Mouse (Mus musculus) lung, embryonic 15.5 days (tissue): ENCODE measurements at regions not wholly inside any gene's neighbourhood (a gene's known extent, or its start where the extent isn't known, plus 50 kb on each side); places are given as distances from the start of the nearest gene placed in this dataset.
"Not testable (repeated sequence)": the region's sequence is repeated elsewhere in the genome, so short reads cannot be mapped to it uniquely, and the experiment has no call there.

ENCODE experiments used
- ATAC-seq: fragments of 200-750 bp; cut with Nextera tagmentation; 2 replicates; pipeline ENCODE4 v1.8.0; 2017; ENCODE audit warnings: moderate number of reproducible peaks, borderline replicate concordance; ENCODE audit not compliant: low FRiP score, low TSS enrichment; ENCODE audit errors: extremely low read depth
- H3K27ac ChIP-seq: fragments of 300-500 bp; sonication (generic); 2 replicates; pipeline ENCODE4 v1.5.1; 2015; ENCODE audit warnings: moderate library complexity, mild to moderate bottlenecking, inconsistent platforms
- H3K27me3 ChIP-seq: fragments of 300-500 bp; sonication (generic); 2 replicates; pipeline ENCODE4 v1.6.1; 2015; ENCODE audit warnings: inconsistent platforms
- H3K36me3 ChIP-seq: fragments of 300-500 bp; sonication (generic); 2 replicates; pipeline ENCODE4 v1.6.1; 2015; ENCODE audit warnings: inconsistent platforms
- H3K4me1 ChIP-seq: fragments of 300-500 bp; sonication (generic); 2 replicates; pipeline ENCODE4 v1.6.1; 2015; ENCODE audit warnings: inconsistent platforms
- H3K4me2 ChIP-seq: fragments of 300-500 bp; sonication (generic); 2 replicates; pipeline ENCODE4 v1.6.1; 2015; ENCODE audit warnings: inconsistent platforms, mild to moderate bottlenecking, moderate library complexity
- H3K4me3 ChIP-seq: fragments of 300-500 bp; sonication (generic); 2 replicates; pipeline ENCODE4 v1.5.1; 2015; ENCODE audit warnings: mild to moderate bottlenecking, inconsistent platforms
- H3K9ac ChIP-seq: fragments of 300-500 bp; sonication (generic); 2 replicates; pipeline ENCODE4 v1.6.1; 2015; ENCODE audit warnings: inconsistent platforms
- H3K9me3 ChIP-seq: fragments of 300-500 bp; sonication (generic); 2 replicates; pipeline ENCODE4 v1.6.1; 2016; ENCODE audit warnings: inconsistent platforms
- WGBS: fragments of 180-500 bp; shearing (Covaris S2); methylation state at CpG from one replicate; pipeline ENCODE4 v1.1.7; 2015; 5-methylcytosine and 5-hydroxymethylcytosine counted together

GRCm38 (mm10) chr5:134046086-134046485 lies 53.4 kb upstream of the Castor2 start:
- no peak for ATAC-seq
- no peak overlapping the region for H3K9ac ChIP-seq
- H3K9me3 ChIP-seq = no peaks in the 10 kb centered on the region
- H3K4me1 ChIP-seq = no peaks in the 10 kb centered on the region; the same call in 1 of the 2 replicates
- WGBS = 79% methylated on average over 6 of the region's 6 CpGs
- no peak overlapping the region for H3K27ac ChIP-seq
- H3K36me3 ChIP-seq = no peaks in the 10 kb centered on the region
- H3K4me2 ChIP-seq = no peak overlapping the region
- H3K27me3 ChIP-seq = no peaks in the 10 kb centered on the region
- H3K4me3 ChIP-seq = no peak overlapping the region

GRCm38 (mm10) chr5:134042938-134043337 lies 56.6 kb upstream of the Castor2 start:
- H3K4me1 ChIP-seq, H3K4me2 ChIP-seq, H3K9me3 ChIP-seq, H3K27ac ChIP-seq, H3K36me3 ChIP-seq, ATAC-seq, H3K27me3 ChIP-seq, H3K9ac ChIP-seq, H3K4me3 ChIP-seq: not testable (repeated sequence)
- WGBS = 67% methylated on average over 2 of the region's 2 CpGs

- H3K4me3 ChIP-seq = no peak overlapping the region
- no peak overlapping the region for H3K27ac ChIP-seq
- no peaks in the 10 kb centered on the region for H3K9me3 ChIP-seq
- H3K9ac ChIP-seq = no peak overlapping the region
- H3K4me1 ChIP-seq = 0 out of 2 replicates have a peak, but pooled peaks cover 5% of the 10 kb centered on the region
- ATAC-seq = no peak
- 36% methylated on average over 11 of the region's 11 CpGs for WGBS
- no peaks in the 10 kb centered on the region for H3K36me3 ChIP-seq
- no peak overlapping the region for H3K4me2 ChIP-seq
- H3K27me3 ChIP-seq = no peaks in the 10 kb centered on the region
Observed at GRCm38 (mm10) chr5:134027316-134027966, 72.1 kb upstream of the Castor2 start.

- no peak overlapping the region for H3K27ac ChIP-seq
- H3K4me1 ChIP-seq = peaks cover 7% of the 10 kb centered on the region
- no peaks in the 10 kb centered on the region for H3K9me3 ChIP-seq
- no peaks in the 10 kb centered on the region for H3K27me3 ChIP-seq
- WGBS = 81% methylated on average over 13 of the region's 13 CpGs
- H3K4me3 ChIP-seq = no peak overlapping the region
- no peaks in the 10 kb centered on the region for H3K36me3 ChIP-seq
- no peak overlapping the region for H3K9ac ChIP-seq
- H3K4me2 ChIP-seq = no peak overlapping the region
- no peak for ATAC-seq
Observed at GRCm38 (mm10) chr5:134019651-134020432, 79.7 kb upstream of the Castor2 start.

- Histone ChIP-seq H3K4me3 (no peak overlapping the region), H3K9ac (no peak overlapping the region), H3K4me2 (peak overlapping the region; percentile 26; the same call in 1 of the 2 replicates), H3K36me3 (no peaks in the 10 kb centered on the region), H3K27ac (peak overlapping the region; percentile 89), H3K9me3 (no peaks in the 10 kb centered on the region), H3K4me1 (peaks cover 24% of the 10 kb centered on the region), H3K27me3 (no peaks in the 10 kb centered on the region)
- 11% methylated on average over 13 of the region's 13 CpGs for WGBS
- peak; percentile 93 for ATAC-seq
Observed at GRCm38 (mm10) chr5:134014257-134015163, 85.0 kb upstream of the Castor2 start.

GRCm38 (mm10) chr5:134013206-134013605 lies 86.3 kb upstream of the Castor2 start:
- 81% methylated on average over 8 of the region's 8 CpGs for WGBS
- Histone ChIP-seq H3K4me3 (no peak overlapping the region), H3K4me2 (no peak overlapping the region), H3K9ac (no peak overlapping the region), H3K4me1 (peaks cover 24% of the 10 kb centered on the region), H3K36me3 (no peaks in the 10 kb centered on the region), H3K27ac (peak overlapping the region; percentile 89; the same call in 1 of the 2 replicates), H3K9me3 (no peaks in the 10 kb centered on the region), H3K27me3 (no peaks in the 10 kb centered on the region)
- ATAC-seq = no peak

- no peaks in the 10 kb centered on the region for H3K27me3 ChIP-seq
- peaks cover 21% of the 10 kb centered on the region for H3K4me1 ChIP-seq
- WGBS = 76% methylated on average over 14 of the region's 14 CpGs
- H3K36me3 ChIP-seq = no peaks in the 10 kb centered on the region
- H3K4me3 ChIP-seq = no peak overlapping the region
- no peak overlapping the region for H3K4me2 ChIP-seq
- H3K27ac ChIP-seq = no peak overlapping the region
- H3K9me3 ChIP-seq = no peaks in the 10 kb centered on the region
- no peak overlapping the region for H3K9ac ChIP-seq
- no peak for ATAC-seq
Observed at GRCm38 (mm10) chr5:134009843-134010242, 89.7 kb upstream of the Castor2 start.

- WGBS = 19% methylated on average over 3 of the region's 3 CpGs
Observed at GRCm38 (mm10) chr5:134007127-134007771, 92.3 kb upstream of the Castor2 start.

GRCm38 (mm10) chr5:134006470-134007126 lies 92.9 kb upstream of the Castor2 start:
- WGBS = 6% methylated on average over 14 of the region's 14 CpGs
- Histone ChIP-seq H3K9me3 (no peaks in the 10 kb centered on the region), H3K4me3 (peak overlapping the region; percentile 24), H3K36me3 (no peaks in the 10 kb centered on the region), H3K9ac (no peak overlapping the region), H3K27ac (no peak overlapping the region), H3K27me3 (no peaks in the 10 kb centered on the region), H3K4me1 (peaks cover 4% of the 10 kb centered on the region; the same call in 1 of the 2 replicates), H3K4me2 (peak overlapping the region; percentile 59)
- peak; percentile 86 for ATAC-seq

More at GRCm38 (mm10) chr5:134007127-134007771, 92.3 kb upstream of the Castor2 start:
- H3K9me3 ChIP-seq = no peaks in the 10 kb centered on the region
- no peak overlapping the region for H3K4me2 ChIP-seq
- no peak overlapping the region for H3K4me3 ChIP-seq
- H3K9ac ChIP-seq = no peak overlapping the region
- peaks cover 4% of the 10 kb centered on the region; the same call in 1 of the 2 replicates for H3K4me1 ChIP-seq
- no peaks in the 10 kb centered on the region for H3K27me3 ChIP-seq
- no peaks in the 10 kb centered on the region for H3K36me3 ChIP-seq
- H3K27ac ChIP-seq = no peak overlapping the region
- ATAC-seq = peak; percentile 69

- Histone ChIP-seq H3K36me3 (no peaks in the 10 kb centered on the region), H3K4me1 (peaks cover 4% of the 10 kb centered on the region; the same call in 1 of the 2 replicates), H3K27me3 (no peaks in the 10 kb centered on the region), H3K4me3 (no peak overlapping the region), H3K27ac (no peak overlapping the region), H3K4me2 (peak overlapping the region; percentile 59; the same call in 1 of the 2 replicates), H3K9ac (no peak overlapping the region), H3K9me3 (no peaks in the 10 kb centered on the region)
- 60% methylated on average over 3 of the region's 3 CpGs for WGBS
- ATAC-seq = no peak
Observed at GRCm38 (mm10) chr5:134006001-134006400, 93.5 kb upstream of the Castor2 start.

GRCm38 (mm10) chr5:134000100-134000499 lies 99.4 kb upstream of the Castor2 start:
- Histone ChIP-seq H3K4me2 (no peak overlapping the region), H3K9ac (no peak overlapping the region), H3K27me3 (no peaks in the 10 kb centered on the region), H3K4me3 (no peak overlapping the region), H3K9me3 (no peaks in the 10 kb centered on the region), H3K27ac (no peak overlapping the region), H3K36me3 (no peaks in the 10 kb centered on the region), H3K4me1 (no peaks in the 10 kb centered on the region; the same call in 1 of the 2 replicates)
- no peak for ATAC-seq
- WGBS = 8% methylated on average over 3 of the region's 3 CpGs
